In the genomic region with DNA sequence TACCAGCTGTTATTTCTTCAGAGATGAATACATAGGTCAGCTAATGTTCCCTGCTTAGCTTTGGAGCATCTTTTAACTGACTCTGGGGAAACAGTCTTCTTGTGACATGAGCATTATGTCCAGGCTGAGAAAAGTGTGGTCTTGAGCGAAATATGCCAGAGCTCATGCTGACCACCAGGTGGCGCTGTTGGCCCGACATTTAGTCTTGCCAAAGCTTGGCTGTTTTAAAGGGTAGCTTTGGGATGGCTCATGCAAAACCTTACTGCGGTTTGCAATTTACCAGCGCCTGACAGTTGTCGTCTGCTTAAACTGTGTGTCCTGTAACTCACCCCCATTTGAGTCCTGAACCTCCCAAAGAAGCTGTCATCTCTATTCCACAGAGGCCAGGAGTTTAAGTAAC, we compare ENCODE assay signal across 8 mouse cellular contexts.
DNase-seq lines count a peak whose midpoint lies in the region; ATAC-seq and TF ChIP-seq lines count a peak whose summit lies in the region.

No protein-coding gene starts in this region.

- H3K4me1 ChIP-seq in midbrain, embryonic 10.5 days = no peaks in the 10 kb centered on the region
- no peaks in the 10 kb centered on the region for H3K4me1 ChIP-seq in midbrain, embryonic 13.5 days (replicated peaks)
- H3K4me1 ChIP-seq in cerebellum, adult 2 months (ENCODE audit: control insufficient read depth, insufficient read depth, low read length) = no peaks in the 10 kb centered on the region

- peaks cover 8% of the 10 kb centered on the region; the same call in 1 of the 2 replicates for H3K27me3 ChIP-seq in midbrain, embryonic 10.5 days (ENCODE audit: low read depth, poor library complexity, severe bottlenecking)
- H3K27me3 ChIP-seq in midbrain, embryonic 13.5 days = 0 out of 2 replicates have a peak, but pooled peaks cover 15% of the 10 kb centered on the region
- no peaks in the 10 kb centered on the region for H3K27me3 ChIP-seq in cerebellum, adult 2 months (ENCODE audit: control insufficient read depth, insufficient read depth, low read length)

- no peak overlapping the region for H3K9ac ChIP-seq in midbrain, embryonic 13.5 days (replicated peaks)

- H3K36me3 ChIP-seq in midbrain, embryonic 10.5 days = no peaks in the 10 kb centered on the region
- H3K36me3 ChIP-seq in midbrain, embryonic 13.5 days = no peaks in the 10 kb centered on the region

- peak; percentile 80 for DNase-seq in midbrain, embryonic 10.5 days (ENCODE audit: low spot score)
- DNase-seq in cerebellum, adult 2 months = peak; percentile 70 to 84
- DNase-seq in forelimb bud, embryonic 11.5 days (ENCODE audit: low read depth, low spot score) = peak; percentile 88
- DNase-seq in kidney, adult 18-20 months = peak; percentile 76
- DNase-seq in left cerebral cortex, postnatal 36 days (ENCODE audit: low spot score in 2 of 2) = peak; percentile 78 to 79
- peak; percentile 41 to 66 for DNase-seq in natural killer cell, adult 2 months (ENCODE audit: low spot score in 2 of 2)
- peak; percentile 58 for DNase-seq in telencephalon, adult 2 months (ENCODE audit: low read depth, low spot score)

- WGBS in midbrain, embryonic 10.5 days = 14% methylated on average over 6 of the region's 6 CpGs
- 19% methylated on average over 6 of the region's 6 CpGs for WGBS in midbrain, embryonic 13.5 days
- 9% methylated on average over 6 of the region's 6 CpGs for WGBS in cerebellum, adult 2 months

- ATAC-seq in midbrain, embryonic 13.5 days = no peak

- no peak overlapping the region for H3K4me2 ChIP-seq in midbrain, embryonic 13.5 days (replicated peaks)

- no peak overlapping the region for H3K4me3 ChIP-seq in midbrain, embryonic 10.5 days
- no peak overlapping the region for H3K4me3 ChIP-seq in midbrain, embryonic 13.5 days (replicated peaks)
- no peak overlapping the region for H3K4me3 ChIP-seq in cerebellum, adult 2 months (replicated peaks; ENCODE audit: insufficient read depth, low read depth, low read length)

- peak; percentile 97 for TF ChIP-seq CTCF in cerebellum, adult 2 months (IDR thresholded peaks at IDR 0.05; ENCODE audit: borderline replicate concordance, insufficient read depth, low read depth, low read length)

- no peak overlapping the region for H3K27ac ChIP-seq in midbrain, embryonic 10.5 days (replicated peaks)
- H3K27ac ChIP-seq in midbrain, embryonic 13.5 days = no peak overlapping the region
- H3K27ac ChIP-seq in cerebellum, adult 2 months (ENCODE audit: insufficient read depth, low read length) = no peak overlapping the region

- intact Hi-C loops in left cerebral cortex, postnatal 36 days (cut with DNase I) = loop anchor here (1.0 to 10.0 kb wide), 3 partner anchors 138 to 760 kb away; no protein-coding TSS in a partner anchor

- TF ChIP-seq POLR2A in cerebellum, adult 2 months (IDR thresholded peaks at IDR 0.05; ENCODE audit: borderline replicate concordance, insufficient read depth, low read length) = no peak

- no peaks in the 10 kb centered on the region for H3K9me3 ChIP-seq in midbrain, embryonic 10.5 days (replicated peaks)
- H3K9me3 ChIP-seq in midbrain, embryonic 13.5 days = no peaks in the 10 kb centered on the region
